Mouse (Mus musculus) adrenal gland, postnatal 25 days (tissue): ENCODE data around the gene Retreg3. TPM values are rescaled to one million over a fixed set of nuclear protein-coding genes. Genes with fewer than 3 reads are reported as not detected.

Source experiments
- DNase-seq: peaks from one replicate; pipeline ENCODE4 v3.0.0; 2021; ENCODE audit warnings: mixed read lengths
- microRNA-seq, 2 experiments: library from miRNA; unstranded; fragments of <30 nt; microRNA quantifications; one replicate each; pipeline ENCODE4 v1.2.0; 2021
- total RNA-seq: library from RNA; stranded (reverse); gene quantifications from 2 replicates; pipeline ENCODE4 v1.2.3, GENCODE M21; 2021

The Retreg3 gene
- total RNA-seq, 1 experiment from 2014 or later, result 64.1 TPM

- no peak for DNase-seq
Observed at GRCm38 (mm10) chr11:101052751-101053473, 66.8 kb downstream of the Retreg3 start.

GRCm38 (mm10) chr11:101051617-101052016 lies 68.1 kb downstream of the Retreg3 start:
- DNase-seq, result no peak

DNA sequence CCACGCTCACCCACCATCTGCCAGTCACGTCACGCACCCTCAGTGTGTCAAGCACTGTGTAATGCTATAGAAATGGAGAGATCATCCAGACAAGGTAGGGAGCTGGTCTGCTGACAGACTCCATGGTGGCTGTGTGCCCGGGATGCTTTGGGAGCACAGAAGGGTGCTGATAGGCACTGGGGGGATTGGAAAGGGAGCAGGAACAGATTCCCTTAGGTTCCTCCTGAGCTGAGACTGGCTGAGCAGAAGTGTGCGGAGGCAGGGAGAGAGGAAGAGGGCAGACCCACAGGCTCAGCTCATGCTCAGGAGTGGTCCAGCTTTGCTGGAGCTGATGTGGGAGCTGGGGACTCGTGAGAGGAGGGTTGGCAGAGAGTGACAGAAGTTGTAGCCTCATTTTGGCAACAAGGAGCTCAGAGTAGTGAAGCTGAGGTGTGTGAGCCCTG lies 68.6 kb downstream of the Retreg3 start:
- no peak for DNase-seq

DNA sequence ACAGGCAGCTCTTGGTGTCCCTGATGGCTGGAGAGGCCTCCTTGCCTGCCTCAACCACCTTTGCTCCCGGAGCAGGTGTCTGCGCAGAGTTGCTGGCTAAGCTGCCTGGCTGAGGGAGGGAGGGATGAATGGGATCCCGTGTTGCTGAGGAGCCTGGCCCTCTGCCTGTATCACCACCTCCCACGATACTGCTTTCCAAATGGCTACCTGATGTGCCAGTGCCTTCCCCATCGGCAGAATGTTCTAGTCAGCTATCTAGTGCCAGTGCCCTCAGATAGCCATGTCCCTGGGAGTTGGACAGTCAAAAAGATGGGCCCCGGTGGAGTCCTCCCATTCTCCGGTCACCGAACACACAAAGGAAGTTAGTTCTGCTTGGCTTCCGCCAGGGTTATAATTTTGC lies 69.3 kb downstream of the Retreg3 start:
- no peak for DNase-seq

DNA sequence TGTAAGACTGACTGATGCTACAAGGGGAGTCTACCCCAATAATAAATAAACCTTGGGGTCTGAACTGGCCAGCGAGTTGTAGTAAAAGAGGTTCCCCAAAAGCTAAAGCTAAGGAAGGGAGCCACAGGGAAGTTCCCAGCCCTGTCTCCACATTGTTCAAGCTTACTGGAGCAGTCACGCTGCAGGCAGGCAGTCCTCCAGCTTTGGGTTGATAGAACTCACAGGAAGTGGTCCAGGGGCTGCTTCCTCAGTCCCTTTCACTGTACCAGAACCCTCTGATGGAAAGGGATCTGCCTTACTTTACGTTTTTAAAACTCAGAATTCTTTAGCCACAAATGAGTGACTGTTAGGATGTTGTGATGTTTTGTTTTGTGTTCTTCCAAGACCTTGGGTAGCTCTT lies 72.2 kb downstream of the Retreg3 start:
- DNase-seq, result no peak

GRCm38 (mm10) chr11:101046440-101046839 lies 73.3 kb downstream of the Retreg3 start:
- DNase-seq, result no peak

Small RNA genes lying within 50 kb of the gene (microRNA-seq; reads per million reads assigned to microRNA genes)
- 0 reads per million in 2 experiments for gene Gm27626

Other genes with a start within 250 kb of the Retreg3 start
- 81.5 and 88.6 TPM in 2 replicates for gene Stat3, start 180.4 kb downstream of the Retreg3 start, total RNA-seq
- gene Cavin1, start 149.0 kb downstream of the Retreg3 start, total RNA-seq, result 224 and 271 TPM in 2 replicates
- gene Atp6v0a1, start 110.4 kb downstream of the Retreg3 start, total RNA-seq, result 106 and 144 TPM in 2 replicates
- 39.3 and 54.1 TPM in 2 replicates for gene Naglu, start 49.9 kb downstream of the Retreg3 start, total RNA-seq
- gene Hsd17b1, start 41.5 kb downstream of the Retreg3 start, total RNA-seq, result 2.6 and 3.3 TPM in 2 replicates
- 93.5 and 115 TPM in 2 replicates for gene Coasy, start 37.3 kb downstream of the Retreg3 start, total RNA-seq
- gene Mlx, start 32.6 kb downstream of the Retreg3 start, total RNA-seq, result 55.2 and 70.0 TPM in 2 replicates
- 7.1 and 9.4 TPM in 2 replicates for gene Psmc3ip, start 24.5 kb downstream of the Retreg3 start, total RNA-seq
- 42.1 and 50.1 TPM in 2 replicates for gene Tubg1, start within 50 bp of the Retreg3 start, total RNA-seq
- 5.7 and 6.4 TPM in 2 replicates for gene Tubg2, start 36.0 kb upstream of the Retreg3 start, total RNA-seq
- gene Cntnap1, start 50.6 kb upstream of the Retreg3 start, total RNA-seq, result 6.6 and 9.1 TPM in 2 replicates
- 31.1 and 36.4 TPM in 2 replicates for gene Plekhh3, start 51.5 kb upstream of the Retreg3 start, total RNA-seq
- gene Ccr10, start 55.5 kb upstream of the Retreg3 start, total RNA-seq, result 0.18 TPM in 1 of 2 replicates, not detected in the other
- gene Ezh1, start 106.6 kb upstream of the Retreg3 start, total RNA-seq, result 37.3 and 49.6 TPM in 2 replicates
- 53.9 and 57.0 TPM in 2 replicates for gene Ramp2, start 126.1 kb upstream of the Retreg3 start, total RNA-seq
- gene Vps25, start 133.8 kb upstream of the Retreg3 start, total RNA-seq, result 112 and 116 TPM in 2 replicates
- gene Wnk4, start 140.7 kb upstream of the Retreg3 start, total RNA-seq, result 1.7 and 2.6 TPM in 2 replicates
- 0.67 and 0.73 TPM in 2 replicates for gene Cntd1, start 159.1 kb upstream of the Retreg3 start, total RNA-seq
- 67.9 and 74.9 TPM in 2 replicates for gene Coa3, start 159.2 kb upstream of the Retreg3 start, total RNA-seq
- gene Becn1, start 182.4 kb upstream of the Retreg3 start, total RNA-seq, result 117 and 159 TPM in 2 replicates
- gene Psme3, start 196.3 kb upstream of the Retreg3 start, total RNA-seq, result 126 and 131 TPM in 2 replicates
- 4.6 and 6.5 TPM in 2 replicates for gene Aoc2, start 205.2 kb upstream of the Retreg3 start, total RNA-seq
- 30.8 and 35.7 TPM in 2 replicates for gene Aoc3, start 210.7 kb upstream of the Retreg3 start, total RNA-seq
- gene G6pc, start 247.7 kb upstream of the Retreg3 start, total RNA-seq, result 1.8 TPM in 2 replicates